Mouse (Mus musculus): ENCODE results near the gene Mup5.
"Not testable (repeated sequence)": the region's sequence is repeated elsewhere in the genome, so short reads cannot be mapped to it uniquely, and the experiment has no call there.

Gene Mup5

GRCm38 (mm10) chr4:61834952-61835708 is at the start of gene Mup5:
TSS of gene Mup5 (minus strand) at chr4:61835233.
- no peak for DNase-seq

- DNase-seq = peak in 1 of 2 experiments; percentile 27
Measured at GRCm38 (mm10) chr4:61858160-61858559, 23.1 kb upstream of the Mup5 start.

GRCm38 (mm10) chr4:61855831-61856698 is 21.0 kb upstream of the Mup5 start:
- no peak for DNase-seq

DNA sequence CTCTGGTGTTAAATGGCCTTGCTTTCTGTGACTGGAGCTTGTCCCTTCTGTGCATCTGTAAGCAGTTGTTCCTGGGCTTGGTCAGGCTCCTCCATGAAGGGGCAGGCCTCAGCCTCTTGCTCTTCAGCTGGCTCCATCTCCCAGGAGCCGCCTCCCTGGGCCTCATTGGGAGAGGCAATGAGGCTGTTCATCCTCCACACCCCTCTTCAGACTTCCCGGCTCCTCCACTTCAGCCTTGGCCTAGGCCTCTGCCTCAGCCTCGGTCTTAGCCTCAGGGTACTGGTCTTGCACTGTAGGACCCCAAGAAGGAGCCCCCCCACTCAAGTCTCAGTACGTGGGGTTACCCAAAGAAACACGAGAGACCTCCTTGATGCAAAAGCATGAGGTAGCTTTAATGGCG is 20.3 kb upstream of the Mup5 start:
- DNase-seq = no peak

DNA sequence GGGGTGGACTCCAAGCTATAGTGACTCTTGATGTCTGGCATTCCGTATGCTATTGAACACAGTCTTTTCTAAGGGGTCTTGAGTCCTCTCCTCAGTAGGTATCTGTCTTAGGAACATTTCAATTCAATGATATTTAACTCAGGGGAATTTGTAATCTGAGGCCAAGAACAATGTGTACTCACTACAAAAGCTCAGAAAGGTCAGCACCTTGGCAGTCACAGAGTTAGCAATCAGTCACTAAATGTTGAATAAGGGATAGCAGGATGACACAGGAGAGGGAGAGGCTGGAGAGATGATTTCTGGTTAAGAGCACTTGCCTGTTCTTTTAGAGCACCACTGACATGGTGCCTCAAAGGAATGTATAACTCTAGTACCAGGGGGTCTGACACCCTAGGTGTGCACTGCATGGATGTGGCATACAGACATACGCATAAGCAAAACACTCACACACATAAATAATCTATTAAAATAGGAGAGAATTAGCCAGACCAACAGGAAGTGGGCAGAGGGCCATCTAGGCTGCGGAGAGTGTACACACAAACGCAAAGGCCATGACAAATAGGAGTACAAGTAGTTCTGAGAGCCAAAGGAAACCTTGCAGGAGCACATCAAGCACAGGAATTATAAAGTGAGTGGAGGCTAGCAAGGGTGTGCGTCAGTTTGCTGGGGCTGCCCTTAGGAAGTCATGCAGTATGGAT is 9.9 kb upstream of the Mup5 start:
- no peak for DNase-seq

DNA sequence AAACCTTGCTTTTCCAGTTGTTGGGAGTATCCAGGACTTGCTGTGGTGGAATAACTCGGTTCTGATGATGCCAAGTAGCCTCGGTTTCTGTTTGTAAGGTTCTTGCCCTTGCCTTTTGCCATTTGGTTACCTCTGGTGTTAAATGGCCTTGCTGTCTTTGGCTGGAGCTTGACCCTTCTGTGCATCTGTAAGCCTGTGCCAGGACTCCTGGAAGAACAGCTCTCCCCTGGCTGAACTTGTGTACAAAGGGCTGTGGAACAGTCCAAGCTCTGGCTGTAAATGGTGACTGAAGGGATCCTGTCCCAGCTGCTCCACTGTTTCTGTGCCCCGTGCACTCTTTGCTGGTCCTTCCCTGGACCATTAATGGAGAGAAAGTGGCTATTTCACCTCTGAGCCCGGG is 5.8 kb downstream of the Mup5 start:
- no peak for DNase-seq

DNA sequence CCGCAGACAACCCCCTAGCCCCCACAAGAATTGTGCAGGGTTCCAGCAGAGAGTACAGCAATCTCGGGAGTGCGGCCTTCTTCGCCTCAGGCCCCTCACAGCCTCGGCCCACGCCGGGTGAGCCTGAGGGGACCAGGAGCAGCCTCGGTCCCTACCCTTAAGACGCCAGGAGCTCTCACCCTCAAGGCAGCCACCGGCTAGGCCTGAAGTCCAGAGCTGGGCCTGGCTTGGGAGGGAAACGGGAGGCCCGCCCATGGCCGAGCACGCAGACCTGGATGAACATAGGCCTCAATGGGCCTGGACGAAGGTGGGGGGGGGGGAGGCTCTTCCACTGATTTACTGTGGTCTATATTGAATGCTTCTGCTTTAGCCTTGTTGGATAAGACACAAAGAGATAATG is 11.8 kb downstream of the Mup5 start:
- DNase-seq = no peak

GRCm38 (mm10) chr4:61822541-61822940 is 12.5 kb downstream of the Mup5 start:
- not testable (repeated sequence) for DNase-seq

GRCm38 (mm10) chr4:61815602-61816001 is 19.4 kb downstream of the Mup5 start:
- DNase-seq = no peak

- no peak for DNase-seq
Measured at GRCm38 (mm10) chr4:61813435-61813834, 21.6 kb downstream of the Mup5 start.

- DNase-seq = peak in 1 of 2 experiments; percentile 31
Measured at GRCm38 (mm10) chr4:61811193-61811592, 23.8 kb downstream of the Mup5 start.

- DNase-seq = not testable (repeated sequence)
Measured at GRCm38 (mm10) chr4:61808926-61809325, 26.1 kb downstream of the Mup5 start.

DNA sequence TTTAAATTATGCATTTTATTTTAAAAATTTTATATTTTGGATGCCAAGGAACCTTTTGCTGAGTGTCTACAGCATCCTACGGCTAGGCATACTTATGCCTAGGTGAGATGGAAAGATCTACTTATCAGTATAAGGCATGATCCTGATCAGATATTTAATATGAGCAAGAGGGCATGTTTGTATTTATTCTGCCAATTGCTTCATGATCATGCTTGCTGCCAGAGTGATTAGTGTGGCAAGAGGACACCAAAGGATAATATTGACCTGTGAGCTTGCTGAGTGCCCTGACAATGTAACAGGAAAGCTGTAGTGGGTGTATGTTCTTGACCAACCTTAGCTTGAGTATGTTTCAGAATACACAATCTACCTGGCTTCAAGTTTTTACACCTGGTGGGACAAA is 45.3 kb downstream of the Mup5 start:
- not testable (repeated sequence) for DNase-seq

DNA sequence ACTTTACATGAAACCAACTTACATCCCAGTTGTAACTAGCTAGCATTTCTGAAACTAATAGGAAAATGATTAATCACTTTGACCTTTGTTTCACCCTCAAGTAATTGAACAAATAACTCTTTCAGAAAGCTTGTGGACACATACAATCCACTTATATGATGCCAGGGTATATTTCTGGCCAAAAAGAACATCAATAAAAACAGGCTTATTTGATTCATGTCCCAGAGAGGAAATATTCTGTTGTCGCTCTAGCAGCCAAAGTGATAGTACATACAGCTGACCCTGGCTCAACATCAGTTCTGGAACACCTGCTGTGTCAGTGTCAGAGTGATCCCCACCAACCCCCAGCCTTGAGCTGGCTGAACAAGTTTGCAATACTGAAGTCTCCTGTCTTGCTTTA is 50.8 kb downstream of the Mup5 start:
- DNase-seq = not testable (repeated sequence)

GRCm38 (mm10) chr4:61782169-61782568 is 52.9 kb downstream of the Mup5 start, which contains the start of gene Mup19:
TSS of gene Mup19 (minus strand) at chr4:61782269.
- DNase-seq = not testable (repeated sequence)
